Mouse (Mus musculus): ENCODE results near the gene Olfr982. TPM values are rescaled to one million over a fixed set of nuclear protein-coding genes. Genes with fewer than 3 reads are reported as not detected.
A peak's percentile ranks its signal among the peaks of the same experiment; 100 is the strongest.

Gene Olfr982
- not detected in 2 replicates for total RNA-seq (2021)
- long read RNA-seq, result 0 reads

- DNase-seq, result no peak
Measured at GRCm38 (mm10) chr9:40073529-40073928, at the start of gene Olfr982. TSS of gene Olfr982 (plus strand) at chr9:40073829.

GRCm38 (mm10) chr9:40050138-40050537, 23.5 kb upstream of the Olfr982 start:
- no peak for DNase-seq

GRCm38 (mm10) chr9:40093495-40093894, 19.9 kb downstream of the Olfr982 start, which contains the start of gene Olfr983:
TSS of gene Olfr983 (minus strand) at chr9:40093595.
- no peak for DNase-seq

- DNase-seq, result no peak
Measured at GRCm38 (mm10) chr9:40094769-40095168, 21.1 kb downstream of the Olfr982 start.

GRCm38 (mm10) chr9:40114106-40114505, 40.5 kb downstream of the Olfr982 start, which contains the start of gene Olfr984:
TSS of gene Olfr984 (minus strand) at chr9:40114206.
- DNase-seq, result no peak

GRCm38 (mm10) chr9:40116645-40117286, 43.1 kb downstream of the Olfr982 start:
- peak; percentile 32 for DNase-seq

- DNase-seq, result no peak
Measured at GRCm38 (mm10) chr9:40117287-40117659, 43.6 kb downstream of the Olfr982 start.

Other genes starting within 250 kb of the Olfr982 start
- gene Olfr971, start 237.0 kb upstream of the Olfr982 start, total RNA-seq (2021), result not detected in 2 replicates
- not detected in 2 replicates for gene Olfr972, start 207.4 kb upstream of the Olfr982 start, total RNA-seq (2021)
- gene Olfr229, start 166.5 kb upstream of the Olfr982 start, total RNA-seq (2021), result not detected in 2 replicates
- not detected in 2 replicates for gene Olfr974, start 136.3 kb upstream of the Olfr982 start, total RNA-seq (2021)
- gene Olfr975, start 121.8 kb upstream of the Olfr982 start, total RNA-seq (2021), result not detected in 2 replicates
- not detected in 2 replicates for gene Olfr976, start 112.7 kb upstream of the Olfr982 start, total RNA-seq (2021)
- gene Olfr978, start 81.7 kb upstream of the Olfr982 start, total RNA-seq (2021), result not detected in 2 replicates
- not detected in 2 replicates for gene Olfr979, start 70.4 kb upstream of the Olfr982 start, total RNA-seq (2021)
- not detected in 2 replicates for gene Olfr980, start 64.2 kb upstream of the Olfr982 start, total RNA-seq (2021)
- not detected in 2 replicates for gene Olfr981, start 52.4 kb upstream of the Olfr982 start, total RNA-seq (2021)
- gene Olfr983, start 19.8 kb downstream of the Olfr982 start, total RNA-seq (2021), result not detected in 2 replicates
- not detected in 2 replicates for gene Olfr984, start 40.4 kb downstream of the Olfr982 start, total RNA-seq (2021)
- gene Olfr985, start 56.4 kb downstream of the Olfr982 start, total RNA-seq (2021), result not detected in 2 replicates
- gene Tmem225, start 74.3 kb downstream of the Olfr982 start, total RNA-seq (2021), result not detected in 2 replicates
- not detected in 2 replicates for gene Olfr986, start 107.1 kb downstream of the Olfr982 start, total RNA-seq (2021)
- 6.4 and 6.6 TPM in 2 replicates for gene Zfp202, start 118.5 kb downstream of the Olfr982 start, total RNA-seq (2021)
- 4.0 and 6.1 TPM in 2 replicates for gene Scn3b, start 195.4 kb downstream of the Olfr982 start, total RNA-seq (2021)